Mouse (Mus musculus) urinary bladder, adult 2 months (tissue): ENCODE measurements around the gene Supv3l1. TPM values are rescaled to one million over a fixed set of nuclear protein-coding genes. Genes with fewer than 3 reads are reported as not detected.

Experiments
- DNase-seq: peaks from one replicate; pipeline ENCODE4 v3.0.0; 2022; ENCODE audit warnings: low spot score
- polyA plus RNA-seq: library from polyadenylated mRNA; depleted of rRNA; stranded (reverse); fragments of >200 nt; gene quantifications from 2 replicates; pipeline ENCODE4 v1.2.3, GENCODE M21; 2012; rRNA removed

Gene Supv3l1
- polyA plus RNA-seq, 1 experiment: 20.0 TPM

- DNase-seq: no peak
These were observed 35.9 kb downstream of the Supv3l1 start for GRCm38 (mm10) chr10:62413606-62413982.

- DNase-seq: no peak
These were observed 36.5 kb downstream of the Supv3l1 start for GRCm38 (mm10) chr10:62412906-62413605.

GRCm38 (mm10) chr10:62411431-62412410 is 37.8 kb downstream of the Supv3l1 start:
- DNase-seq: no peak

- no peak for DNase-seq
These were observed 38.6 kb downstream of the Supv3l1 start for GRCm38 (mm10) chr10:62410943-62411342.

- DNase-seq: no peak
These were observed 44.6 kb downstream of the Supv3l1 start for GRCm38 (mm10) chr10:62404901-62405300.

GRCm38 (mm10) chr10:62401641-62402111 is 47.9 kb downstream of the Supv3l1 start:
- no peak for DNase-seq

GRCm38 (mm10) chr10:62383011-62383410 is 66.5 kb downstream of the Supv3l1 start:
- DNase-seq: no peak

GRCm38 (mm10) chr10:62380936-62381335 is 68.6 kb downstream of the Supv3l1 start:
- DNase-seq: no peak

- DNase-seq: no peak
These were observed 69.7 kb downstream of the Supv3l1 start, which contains the start of gene Hk1 for GRCm38 (mm10) chr10:62379808-62380207. Gene Hk1 (minus strand): TSS chr10:62379908.

Other genes starting within 250 kb of the Supv3l1 start
- 37.2 and 41.5 TPM in 2 replicates for gene Tspan15, start 218.5 kb downstream of the Supv3l1 start, polyA plus RNA-seq
- 4.2 and 10.7 TPM in 2 replicates for gene Tacr2, start 197.3 kb downstream of the Supv3l1 start, polyA plus RNA-seq
- 53.9 and 83.8 TPM in 2 replicates for gene Hk1, start 69.8 kb downstream of the Supv3l1 start, polyA plus RNA-seq
- 0.14 and 0.15 TPM in 2 replicates for gene Hkdc1, start 27.2 kb downstream of the Supv3l1 start, polyA plus RNA-seq
- gene 4930507D05Rik, start 249 bp downstream of the Supv3l1 start, polyA plus RNA-seq: 0.06 and 0.08 TPM in 2 replicates
- 49.9 and 50.6 TPM in 2 replicates for gene Vps26a, start 37.1 kb upstream of the Supv3l1 start, polyA plus RNA-seq
- 20.3 and 24.9 TPM in 2 replicates for gene Srgn, start 77.7 kb upstream of the Supv3l1 start, polyA plus RNA-seq
- gene Kif1bp, start 128.7 kb upstream of the Supv3l1 start, polyA plus RNA-seq: 31.4 and 34.4 TPM in 2 replicates
- gene Ddx21, start 152.5 kb upstream of the Supv3l1 start, polyA plus RNA-seq: 33.3 and 37.3 TPM in 2 replicates
- gene Ddx50, start 201.5 kb upstream of the Supv3l1 start, polyA plus RNA-seq: 85.8 and 88.3 TPM in 2 replicates